Mouse (Mus musculus) stomach, embryonic 16.5 days (tissue): ENCODE measurements around the gene Alk. TPM values are rescaled to one million over a fixed set of nuclear protein-coding genes. Genes with fewer than 3 reads are reported as not detected.

Source experiments
- ATAC-seq: fragments of 200-750 bp; cut with Nextera tagmentation; 2 replicates; pipeline ENCODE4 v1.8.0; 2017; ENCODE audit warnings: moderate number of reproducible peaks, moderate TSS enrichment; ENCODE audit not compliant: insufficient read depth, low FRiP score
- H3K27ac ChIP-seq: fragments of 300-500 bp; sonication (generic); 2 replicates; pipeline ENCODE4 v1.5.1; 2014; ENCODE audit warnings: low read length
- H3K27me3 ChIP-seq: fragments of 300-500 bp; sonication (generic); 2 replicates; pipeline ENCODE4 v1.6.1; 2014; ENCODE audit warnings: low read length, control low read depth, mixed read lengths; ENCODE audit not compliant: control insufficient read depth, insufficient read depth
- H3K36me3 ChIP-seq: fragments of 300-500 bp; sonication (generic); 2 replicates; pipeline ENCODE4 v1.6.1; 2014; ENCODE audit warnings: low read length; ENCODE audit not compliant: control insufficient read depth, insufficient read depth
- H3K4me1 ChIP-seq: fragments of 300-500 bp; sonication (generic); 2 replicates; pipeline ENCODE4 v1.6.1; 2014; ENCODE audit warnings: low read length, control low read depth, mixed read lengths; ENCODE audit not compliant: control insufficient read depth, insufficient read depth
- H3K4me2 ChIP-seq: fragments of 300-500 bp; sonication (generic); 2 replicates; pipeline ENCODE4 v1.6.1; 2014; ENCODE audit warnings: low read depth, low read length, mixed read lengths
- H3K4me3 ChIP-seq: fragments of 300-500 bp; sonication (generic); replicated peaks from 2 replicates; pipeline ENCODE4 v1.5.1; 2014; ENCODE audit warnings: mild to moderate bottlenecking, low read length
- H3K9ac ChIP-seq: fragments of 300-500 bp; sonication (generic); 2 replicates; pipeline ENCODE4 v1.6.1; 2014; ENCODE audit warnings: low read length
- H3K9me3 ChIP-seq: fragments of 300-500 bp; sonication (generic); replicated peaks from 2 replicates; pipeline ENCODE4 v1.6.1; 2016; ENCODE audit warnings: low read length, control low read depth; ENCODE audit not compliant: control insufficient read depth
- WGBS: fragments of 180-500 bp; shearing (Covaris S2); extraction: QIAGEN DNeasy Blood & Tissue Kit; methylation state at CpG from one replicate; pipeline ENCODE4 v1.1.7; 2014; 5-methylcytosine and 5-hydroxymethylcytosine counted together
- polyA plus RNA-seq: library from polyadenylated mRNA; unstranded; fragments of >200 nt; fragmentation: Nextera tagmentation; extraction: Ambion mirVana; gene quantifications from 2 replicates; pipeline ENCODE4 v1.2.1, GENCODE M21; 2015

The Alk gene
- polyA plus RNA-seq, 1 experiment from 2014 or later, result 1.5 TPM

- no peak overlapping the region for H3K27ac ChIP-seq
- no peaks in the 10 kb centered on the region for H3K9me3 ChIP-seq
- no peaks in the 10 kb centered on the region for H3K4me1 ChIP-seq
- no peaks in the 10 kb centered on the region for H3K36me3 ChIP-seq
- no peaks in the 10 kb centered on the region for H3K27me3 ChIP-seq
- H3K4me3 ChIP-seq, result no peak overlapping the region
- H3K4me2 ChIP-seq, result no peak overlapping the region
- 51% methylated on average over 7 of the region's 7 CpGs for WGBS
- no peak for ATAC-seq
- no peak overlapping the region for H3K9ac ChIP-seq
Measured at GRCm38 (mm10) chr17:72523006-72523405, 81.4 kb downstream of the Alk start.

- no peaks in the 10 kb centered on the region for H3K27me3 ChIP-seq
- ATAC-seq, result no peak
- 23% methylated on average over 4 of the region's 4 CpGs for WGBS
Measured at GRCm38 (mm10) chr17:72522381-72522780, 82.0 kb downstream of the Alk start.

GRCm38 (mm10) chr17:72521353-72521752, 83.1 kb downstream of the Alk start:
- Histone ChIP-seq H3K4me3 (no peak overlapping the region), H3K27me3 (no peaks in the 10 kb centered on the region), H3K36me3 (no peaks in the 10 kb centered on the region), H3K9me3 (no peaks in the 10 kb centered on the region), H3K4me1 (no peaks in the 10 kb centered on the region), H3K4me2 (no peak overlapping the region), H3K27ac (no peak overlapping the region), H3K9ac (no peak overlapping the region)
- no peak for ATAC-seq
- 82% methylated on average over 5 of the region's 5 CpGs for WGBS

More at GRCm38 (mm10) chr17:72522381-72522780, 82.0 kb downstream of the Alk start:
- no peaks in the 10 kb centered on the region for H3K36me3 ChIP-seq
- no peaks in the 10 kb centered on the region for H3K9me3 ChIP-seq
- no peak overlapping the region for H3K4me2 ChIP-seq
- no peak overlapping the region for H3K9ac ChIP-seq
- H3K4me3 ChIP-seq, result no peak overlapping the region
- H3K27ac ChIP-seq, result no peak overlapping the region
- no peaks in the 10 kb centered on the region for H3K4me1 ChIP-seq

GRCm38 (mm10) chr17:72510746-72511145, 93.7 kb downstream of the Alk start:
- Histone ChIP-seq H3K9ac (no peak overlapping the region), H3K27me3 (no peaks in the 10 kb centered on the region), H3K4me3 (no peak overlapping the region), H3K4me1 (no peaks in the 10 kb centered on the region), H3K27ac (no peak overlapping the region), H3K9me3 (no peaks in the 10 kb centered on the region), H3K36me3 (no peaks in the 10 kb centered on the region), H3K4me2 (no peak overlapping the region)
- no peak for ATAC-seq
- 69% methylated on average over 6 of the region's 6 CpGs for WGBS

- WGBS, result 52% methylated on average over 7 of the region's 7 CpGs
- no peak overlapping the region for H3K4me3 ChIP-seq
Measured at GRCm38 (mm10) chr17:72508678-72509394, 95.6 kb downstream of the Alk start.

GRCm38 (mm10) chr17:72505213-72505612, 99.2 kb downstream of the Alk start:
- ATAC-seq, result no peak
- H3K4me2 ChIP-seq, result no peak overlapping the region
- no peaks in the 10 kb centered on the region for H3K4me1 ChIP-seq
- H3K9me3 ChIP-seq, result no peaks in the 10 kb centered on the region
- H3K36me3 ChIP-seq, result no peaks in the 10 kb centered on the region
- 63% methylated on average over 7 of the region's 7 CpGs for whole genome bisulfite sequencing
- no peaks in the 10 kb centered on the region for H3K27me3 ChIP-seq
- H3K4me3 ChIP-seq, result no peak overlapping the region
- no peak overlapping the region for H3K9ac ChIP-seq
- no peak overlapping the region for H3K27ac ChIP-seq

More at GRCm38 (mm10) chr17:72508678-72509394, 95.6 kb downstream of the Alk start:
- no peak for ATAC-seq
- no peak overlapping the region for H3K9ac ChIP-seq
- no peak overlapping the region for H3K4me2 ChIP-seq
- no peaks in the 10 kb centered on the region for H3K27me3 ChIP-seq
- H3K27ac ChIP-seq, result peak overlapping the region; percentile 54; the same call in 1 of the 2 replicates
- no peaks in the 10 kb centered on the region for H3K9me3 ChIP-seq
- H3K4me1 ChIP-seq, result no peaks in the 10 kb centered on the region
- H3K36me3 ChIP-seq, result no peaks in the 10 kb centered on the region

- H3K27ac ChIP-seq, result no peak overlapping the region
- 72% methylated on average over 6 of the region's 6 CpGs for WGBS
- H3K4me2 ChIP-seq, result no peak overlapping the region
Measured at GRCm38 (mm10) chr17:72504581-72504980, 99.8 kb downstream of the Alk start.

GRCm38 (mm10) chr17:72495395-72495794, 109.0 kb downstream of the Alk start:
- Histone ChIP-seq H3K4me2 (no peak overlapping the region), H3K27me3 (no peaks in the 10 kb centered on the region), H3K9me3 (no peaks in the 10 kb centered on the region), H3K36me3 (no peaks in the 10 kb centered on the region), H3K9ac (no peak overlapping the region), H3K4me3 (no peak overlapping the region), H3K27ac (no peak overlapping the region), H3K4me1 (no peaks in the 10 kb centered on the region)
- WGBS, result 80% methylated on average over 5 of the region's 5 CpGs
- ATAC-seq, result no peak

More at GRCm38 (mm10) chr17:72504581-72504980, 99.8 kb downstream of the Alk start:
- no peak for ATAC-seq
- Histone ChIP-seq H3K9ac (no peak overlapping the region), H3K4me3 (no peak overlapping the region), H3K27me3 (no peaks in the 10 kb centered on the region), H3K4me1 (no peaks in the 10 kb centered on the region), H3K9me3 (no peaks in the 10 kb centered on the region), H3K36me3 (no peaks in the 10 kb centered on the region)

GRCm38 (mm10) chr17:72485623-72486022, 118.8 kb downstream of the Alk start:
- Histone ChIP-seq H3K4me2 (no peak overlapping the region), H3K27ac (no peak overlapping the region), H3K9me3 (no peaks in the 10 kb centered on the region), H3K4me1 (no peaks in the 10 kb centered on the region), H3K9ac (no peak overlapping the region), H3K36me3 (no peaks in the 10 kb centered on the region), H3K4me3 (no peak overlapping the region), H3K27me3 (no peaks in the 10 kb centered on the region)
- no peak for ATAC-seq
- WGBS, result 84% methylated on average over 4 of the region's 4 CpGs
